Mouse (Mus musculus): ENCODE measurements at regions not wholly inside any gene's neighbourhood (a gene's known extent, or its start where the extent isn't known, plus 50 kb on each side); places are given as distances from the start of the nearest gene placed in this dataset.
A peak's percentile ranks its signal among the peaks of the same experiment; 100 is the strongest.

DNA sequence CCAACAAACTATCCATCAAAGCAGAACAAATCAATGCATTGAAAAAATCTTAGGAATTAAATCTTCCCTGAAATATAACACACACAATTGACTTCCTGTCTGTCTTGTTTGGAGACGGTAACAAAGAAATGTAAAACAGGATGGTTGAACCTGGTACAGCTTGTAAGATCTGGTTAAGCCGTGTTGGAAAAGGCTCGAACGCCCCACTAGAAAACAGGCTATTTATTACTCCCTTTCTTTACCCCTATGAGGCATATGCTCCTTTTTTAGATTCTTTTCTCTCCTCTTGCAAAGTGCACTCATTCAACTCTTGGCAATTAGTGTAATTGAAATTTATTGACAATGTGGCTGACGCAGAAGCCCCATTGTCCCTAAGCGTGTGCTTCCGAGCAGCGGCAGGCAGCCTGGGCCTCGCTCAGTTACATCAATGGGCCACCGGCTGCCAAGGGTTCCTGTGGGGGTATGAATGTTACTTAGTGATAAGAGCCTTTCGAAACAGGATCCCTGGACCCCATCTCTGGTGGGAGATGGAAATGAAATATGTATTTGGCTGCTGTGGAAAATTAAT, 297.2 kb upstream of the Adamts16 start:
- no peak for DNase-seq (ENCODE audit: low spot score)

DNA sequence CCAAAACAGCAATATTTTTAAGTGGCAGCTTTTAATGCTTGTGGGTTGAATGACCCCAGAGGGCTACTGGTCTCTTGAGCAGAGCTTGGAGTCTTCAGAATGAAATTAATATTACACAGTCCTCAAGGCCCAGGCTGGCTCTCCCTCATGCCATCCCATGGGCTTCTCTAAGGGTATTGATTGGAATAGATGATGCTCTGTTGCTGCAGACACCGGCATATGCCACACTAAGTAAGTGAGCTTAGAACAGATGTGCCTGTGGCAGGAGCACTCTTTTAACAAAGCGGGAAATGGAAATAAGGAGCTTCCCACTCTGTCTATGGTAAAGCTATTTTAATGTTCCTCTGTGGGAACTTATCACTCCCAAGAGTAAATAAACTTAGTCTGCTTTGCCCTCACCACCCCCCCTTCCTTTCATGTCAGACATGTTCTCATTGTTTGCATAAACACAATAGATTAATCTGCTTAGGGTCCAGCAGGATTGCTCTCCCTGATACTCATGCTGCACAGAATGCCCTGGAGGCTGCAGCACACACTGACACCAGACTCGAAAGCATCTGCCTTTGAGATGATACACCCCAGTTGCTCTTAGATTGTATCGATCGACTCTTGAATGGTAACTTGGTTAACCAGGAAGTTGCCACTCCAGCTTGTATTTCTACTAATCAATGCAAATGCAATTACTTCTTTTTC, 294.5 kb upstream of the Adamts16 start:
- DNase-seq (ENCODE audit: low spot score): no peak

DNA sequence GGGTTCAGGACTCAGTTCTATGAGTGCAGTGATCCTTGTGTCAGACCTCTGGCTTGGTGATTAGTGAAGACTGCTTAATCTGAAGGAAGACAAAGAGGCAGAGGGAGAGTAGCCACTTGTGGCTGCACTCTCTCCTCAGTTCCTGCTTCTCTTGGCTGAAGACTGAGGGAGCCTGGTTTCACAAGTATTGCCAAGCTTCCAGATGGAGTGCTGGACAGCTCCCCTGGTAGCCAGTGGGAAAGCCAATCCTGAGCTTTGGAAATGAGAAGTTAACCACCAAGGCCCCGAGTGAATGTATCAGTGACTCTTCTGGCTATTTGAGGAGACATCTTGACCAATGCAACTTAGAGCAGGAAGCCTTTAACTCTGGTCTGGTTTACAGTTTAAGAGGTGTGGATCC, 279.9 kb upstream of the Adamts16 start:
- DNase-seq (ENCODE audit: low spot score): no peak

DNA sequence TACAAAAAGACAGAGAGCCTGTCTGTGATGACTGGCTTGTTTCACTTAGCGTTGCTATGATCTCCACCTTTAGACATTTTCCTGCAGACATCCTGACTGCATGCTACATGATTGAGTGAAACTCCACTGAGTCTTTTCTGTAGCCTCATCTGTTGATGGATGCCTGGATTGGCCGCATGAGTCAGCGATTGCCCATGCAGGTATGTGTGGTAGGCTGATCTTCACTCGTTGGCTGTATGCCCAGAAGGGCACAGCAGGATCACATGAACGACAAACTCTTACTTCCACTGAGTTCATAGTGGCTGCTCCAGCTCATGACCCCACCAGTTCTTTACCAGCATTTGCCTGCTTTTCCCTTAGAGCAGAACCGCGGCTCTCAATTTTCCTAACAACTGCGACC, 266.6 kb upstream of the Adamts16 start:
- no peak for DNase-seq (ENCODE audit: low spot score)

DNA sequence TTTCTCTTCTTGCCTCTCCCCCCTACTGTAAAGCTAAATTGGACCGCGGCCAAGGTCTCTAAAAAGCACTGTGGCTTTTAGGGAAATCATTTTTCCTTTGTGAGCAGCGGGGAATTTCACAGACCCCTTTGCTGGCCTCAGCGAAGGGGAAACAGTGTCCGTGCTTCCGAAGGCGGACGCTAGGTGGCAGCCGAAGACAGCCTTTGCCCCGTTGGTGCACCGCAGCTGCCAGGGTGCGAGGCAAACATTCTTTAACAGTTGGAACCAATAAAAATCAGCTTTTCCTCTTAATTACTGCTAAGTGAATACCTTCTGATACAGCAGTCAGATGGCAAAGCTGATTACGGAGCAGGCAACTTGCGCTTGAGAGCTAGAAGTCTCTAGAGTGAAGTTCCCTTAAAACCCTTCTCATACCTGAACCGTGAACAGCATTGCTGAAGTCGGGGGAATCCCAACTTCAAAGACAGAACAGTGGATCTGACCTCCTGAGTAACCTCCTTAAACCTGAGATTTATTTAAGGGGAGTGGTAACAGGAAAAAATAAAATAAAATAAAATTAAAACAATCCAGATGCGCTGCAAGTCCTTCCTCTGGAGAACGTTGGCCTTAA, 263.7 kb upstream of the Adamts16 start:
- peak; percentile 18 for DNase-seq (ENCODE audit: low spot score)

DNA sequence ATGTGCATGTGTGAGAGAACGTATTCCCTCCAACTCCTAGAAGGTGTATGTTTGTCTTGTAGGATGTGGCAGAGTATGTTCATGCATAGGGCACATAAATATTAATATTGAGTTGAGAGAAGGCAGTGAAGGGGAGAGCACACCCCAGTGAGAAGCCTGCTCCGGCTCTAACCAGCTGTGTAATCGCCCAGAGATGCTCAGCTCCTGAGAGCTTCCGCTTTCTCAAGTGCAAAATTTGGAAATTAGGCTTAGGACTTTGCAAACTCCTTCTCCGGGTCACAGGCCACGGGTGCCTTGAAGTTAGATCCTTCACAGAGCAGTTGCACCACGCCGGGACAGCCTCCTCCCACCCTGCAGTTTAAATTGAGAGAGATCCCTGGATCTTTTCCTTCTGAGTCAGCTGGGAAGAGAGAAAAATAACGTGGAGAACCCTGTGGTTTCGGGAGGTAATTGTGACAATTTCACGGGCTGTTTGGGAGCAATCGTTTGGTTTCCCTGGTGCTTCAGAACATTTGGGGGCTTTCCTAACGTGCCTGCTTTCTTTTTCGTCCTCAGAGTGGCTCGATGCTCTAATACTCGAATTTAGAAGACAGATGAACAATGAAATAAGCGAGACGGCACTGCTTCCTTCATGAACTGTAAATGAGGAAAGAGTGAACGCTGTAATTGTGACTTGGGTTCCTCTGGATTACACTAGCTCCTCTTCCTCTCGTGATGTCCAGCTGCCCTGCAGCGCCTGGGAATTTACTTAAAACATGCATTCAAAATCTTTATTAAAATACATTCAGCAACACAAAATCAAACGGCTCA, 263.0 kb upstream of the Adamts16 start:
- DNase-seq (ENCODE audit: low spot score): no peak

DNA sequence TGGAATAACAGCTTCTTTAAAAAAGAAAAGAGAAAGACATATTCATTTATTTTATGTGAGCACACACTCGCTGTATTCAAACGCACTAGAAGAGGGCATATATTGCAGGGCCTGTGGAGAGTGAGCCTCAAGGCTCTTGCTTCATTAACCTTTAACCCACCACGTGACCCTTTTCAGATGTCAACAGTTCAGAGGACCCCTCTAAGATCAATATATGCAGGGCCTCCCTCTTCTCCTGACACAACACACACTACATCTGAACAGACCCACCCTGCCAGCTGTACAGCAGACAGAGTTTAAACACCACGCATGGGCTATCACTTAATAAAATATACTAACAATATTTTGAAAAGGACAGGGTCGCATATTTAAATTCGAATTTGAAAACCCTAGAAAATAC, 242.7 kb upstream of the Adamts16 start:
- DNase-seq (ENCODE audit: low spot score): no peak

DNA sequence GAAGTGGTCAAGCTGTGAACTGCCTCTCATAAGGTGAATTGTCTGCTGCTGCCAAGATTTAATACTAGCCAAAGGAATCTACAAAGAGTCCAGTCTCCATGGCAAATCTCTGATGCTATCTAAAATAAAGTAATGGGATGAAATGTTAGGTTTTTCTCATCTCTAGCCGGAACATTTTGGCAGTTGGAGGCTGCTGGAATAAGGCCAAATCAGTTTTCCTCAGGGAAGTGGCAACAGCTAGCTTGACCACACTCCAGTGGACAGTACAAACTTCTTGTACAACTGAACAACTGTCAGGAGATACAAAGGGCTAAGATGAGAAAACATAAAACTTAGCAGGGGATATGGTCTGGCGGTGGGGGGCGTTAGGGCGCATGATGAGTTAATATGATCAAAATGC, 234.3 kb upstream of the Adamts16 start:
- no peak for DNase-seq (ENCODE audit: low spot score)

DNA sequence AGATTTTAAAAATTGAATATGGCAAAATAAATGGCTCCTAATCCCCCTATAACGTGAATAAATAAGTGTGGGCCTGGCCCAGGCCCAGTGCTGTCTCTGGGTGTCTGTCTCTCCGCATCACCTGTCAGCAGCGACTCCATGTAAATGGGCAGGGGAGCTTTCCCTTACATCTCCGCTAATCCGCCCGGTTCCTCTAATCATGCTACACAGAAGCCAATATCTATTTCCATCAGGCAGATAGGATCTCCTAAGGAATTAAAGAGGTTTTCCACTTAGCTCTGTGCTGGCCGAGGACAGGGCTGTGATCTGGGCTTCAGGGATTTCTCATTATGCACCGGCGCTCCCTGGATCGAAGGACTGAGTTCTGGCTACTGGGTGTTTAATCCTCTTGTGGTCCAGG, 232.4 kb upstream of the Adamts16 start:
- DNase-seq (ENCODE audit: low spot score): no peak

DNA sequence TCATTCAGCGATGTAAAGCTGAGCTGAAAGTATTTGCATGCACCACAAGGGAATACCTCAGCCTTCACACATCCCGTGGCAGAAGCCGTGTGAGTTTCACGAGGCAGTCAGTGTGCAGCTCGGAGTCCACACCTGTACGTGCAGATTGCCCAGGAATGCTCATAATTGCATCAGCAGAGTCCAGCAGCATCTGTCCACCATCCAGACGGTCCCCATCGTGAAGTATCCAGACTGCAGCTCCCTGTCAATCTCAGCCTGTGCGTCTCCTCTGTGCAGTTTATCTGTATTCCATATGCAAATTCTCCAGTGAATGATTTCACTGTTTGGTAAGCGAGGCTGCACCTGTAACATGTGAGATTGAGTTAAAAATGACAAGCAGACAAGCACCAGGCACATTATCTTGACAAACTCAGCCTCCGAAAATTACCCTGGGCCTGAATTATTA, 227.2 kb upstream of the Adamts16 start:
- no peak for DNase-seq (ENCODE audit: low spot score)

DNA sequence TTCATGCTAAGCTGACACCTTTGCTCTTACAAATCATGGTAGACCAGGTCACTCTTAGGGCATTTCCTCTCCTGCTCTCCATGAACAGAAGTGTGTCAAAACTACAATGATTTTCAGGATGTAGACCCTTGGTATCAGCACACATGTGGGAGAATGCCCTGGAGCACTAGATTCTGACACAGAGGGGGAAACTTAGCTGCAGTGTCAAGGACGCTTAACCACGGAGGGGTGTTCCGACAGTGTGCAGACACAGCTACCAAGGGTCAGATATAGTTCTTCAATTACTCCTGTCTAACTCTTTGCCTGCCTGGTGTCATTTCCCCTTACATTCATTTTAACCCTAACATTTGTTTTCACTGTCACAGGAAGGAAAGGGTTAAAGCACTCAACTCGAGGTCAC, 226.4 kb upstream of the Adamts16 start:
- DNase-seq (ENCODE audit: low spot score): no peak

DNA sequence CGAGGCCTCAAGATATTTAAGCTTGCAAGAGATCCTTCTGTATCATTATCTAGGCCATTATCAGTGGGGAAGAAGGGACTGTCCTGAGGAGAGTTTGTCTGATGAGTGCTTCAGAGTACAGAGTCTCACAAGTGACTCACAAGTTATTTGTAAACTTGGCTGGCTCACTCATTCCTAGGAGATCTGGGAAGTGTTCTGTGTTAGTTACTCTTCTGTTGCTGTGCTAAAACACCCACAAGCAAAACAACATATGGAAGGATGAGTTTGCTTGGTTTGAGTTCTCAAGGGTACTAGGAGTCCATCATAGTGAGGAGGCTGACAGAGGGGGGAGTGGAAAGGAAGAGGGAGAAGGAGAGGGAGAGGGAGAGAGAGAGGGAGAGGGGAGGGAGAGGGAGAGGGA, 224.0 kb upstream of the Adamts16 start:
- no peak for DNase-seq (ENCODE audit: low spot score)

DNA sequence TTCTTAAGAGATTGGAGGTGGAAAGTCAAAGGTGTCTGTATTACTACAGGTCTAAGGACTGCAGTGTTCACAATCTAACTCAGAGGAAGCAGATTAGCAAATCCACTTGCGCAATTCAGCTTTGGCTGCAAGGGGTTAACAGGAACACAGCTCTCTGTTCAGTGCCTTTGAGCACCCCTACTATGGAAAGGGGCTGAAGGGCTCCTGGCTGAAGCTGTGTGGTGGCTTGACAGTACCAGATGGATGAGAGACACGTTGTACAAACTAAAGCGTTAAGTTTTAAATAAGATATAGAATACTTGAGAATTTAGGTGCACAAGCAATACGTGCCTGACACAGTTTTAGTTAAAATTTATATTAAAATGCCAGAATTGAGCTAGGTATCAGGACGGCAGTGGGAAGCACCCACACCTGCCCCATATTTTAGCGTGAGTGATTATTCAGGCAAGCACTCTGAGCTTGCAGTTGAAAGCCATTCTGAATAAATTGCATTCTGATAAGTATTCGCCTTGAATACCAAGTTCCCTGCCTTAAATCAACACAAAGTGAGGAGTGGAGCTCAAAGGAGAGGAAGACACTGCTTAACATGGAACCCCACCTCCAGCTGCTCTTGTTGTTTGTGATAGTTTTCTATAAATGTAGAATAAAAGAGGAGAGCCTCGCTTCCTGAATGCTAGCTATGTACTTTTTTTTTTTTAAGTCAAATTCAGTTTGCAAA, 223.1 kb upstream of the Adamts16 start:
- DNase-seq (ENCODE audit: low spot score): no peak

DNA sequence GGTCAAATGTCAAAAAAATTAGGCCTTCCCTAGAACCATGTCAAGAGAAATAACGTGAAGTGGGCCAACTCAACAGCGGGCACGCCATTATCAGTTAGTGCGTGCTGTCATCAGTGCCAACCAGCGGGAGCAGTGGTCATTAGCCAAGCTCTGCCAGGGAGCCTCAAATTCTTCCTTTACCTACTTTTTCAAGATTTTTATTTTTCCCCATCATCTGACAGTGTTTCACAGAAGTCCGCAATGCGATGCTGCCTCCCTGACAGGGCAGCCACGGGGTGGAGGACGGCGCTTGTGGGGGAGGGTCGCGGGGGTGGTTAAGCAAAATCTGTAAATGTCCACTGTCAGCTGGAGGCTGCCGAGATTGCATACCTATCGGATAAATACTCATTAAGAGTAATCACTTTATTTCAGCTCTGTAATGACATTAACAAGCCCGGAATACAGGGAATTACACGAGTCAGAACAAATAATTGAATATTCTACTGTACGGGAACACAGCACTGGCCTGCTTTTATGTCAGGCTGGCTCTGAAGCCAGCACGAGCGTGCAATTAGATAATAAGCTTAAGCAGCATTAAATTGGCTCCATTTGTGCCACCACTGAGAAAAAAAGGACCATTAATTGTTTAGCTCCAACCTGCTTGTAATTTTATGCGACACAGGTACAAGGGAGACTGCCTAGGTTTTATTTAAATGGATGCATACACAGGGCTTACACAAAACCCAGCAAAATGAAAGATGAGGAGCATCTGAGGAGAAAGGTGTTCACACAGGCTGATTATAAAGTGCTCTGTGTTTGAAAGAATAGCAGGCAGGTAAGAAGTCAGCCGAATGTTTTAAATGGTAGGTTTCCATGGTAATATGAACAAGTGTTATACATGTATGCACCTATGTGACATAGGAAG, 212.0 kb upstream of the Adamts16 start:
- DNase-seq (ENCODE audit: low spot score): no peak

DNA sequence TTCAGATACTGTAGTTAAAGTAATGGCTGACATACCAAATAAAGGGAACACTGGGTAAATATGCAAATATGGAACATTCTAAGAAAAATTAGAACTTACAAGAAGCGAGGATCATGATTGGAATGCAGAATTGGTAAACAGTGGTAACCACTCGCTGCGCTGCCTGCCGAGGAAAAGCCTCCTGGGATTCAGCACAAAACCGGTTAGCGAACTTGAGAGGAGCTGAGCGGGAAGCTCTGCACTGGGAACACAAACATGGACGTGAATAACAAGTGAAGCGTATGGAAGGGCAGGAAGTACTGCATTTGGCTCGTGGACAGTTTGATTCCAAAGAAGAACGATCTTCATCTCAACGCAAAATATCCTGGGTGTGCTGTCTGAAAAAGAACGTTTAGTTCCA, 209.0 kb upstream of the Adamts16 start:
- no peak for DNase-seq (ENCODE audit: low spot score)

DNA sequence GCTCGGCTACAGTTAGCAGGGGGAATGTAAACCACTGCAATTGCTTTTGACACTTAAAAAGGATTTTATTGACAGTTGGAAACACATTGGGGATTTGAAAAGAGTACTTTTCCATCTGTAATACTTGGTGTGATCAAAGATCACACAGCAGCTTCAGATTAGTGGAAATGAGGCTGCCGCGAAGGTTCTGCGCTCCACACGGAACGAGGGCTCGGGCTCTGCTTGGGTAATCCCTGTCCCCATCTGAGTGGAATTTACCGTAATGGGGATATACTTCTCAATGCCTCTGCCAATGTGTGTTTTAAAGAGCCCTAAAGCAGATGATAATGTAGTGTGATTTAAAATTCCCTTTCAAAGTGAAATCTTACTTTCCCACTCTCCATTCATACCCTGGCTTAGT, 194.4 kb upstream of the Adamts16 start:
- no peak for DNase-seq (ENCODE audit: low spot score)

DNA sequence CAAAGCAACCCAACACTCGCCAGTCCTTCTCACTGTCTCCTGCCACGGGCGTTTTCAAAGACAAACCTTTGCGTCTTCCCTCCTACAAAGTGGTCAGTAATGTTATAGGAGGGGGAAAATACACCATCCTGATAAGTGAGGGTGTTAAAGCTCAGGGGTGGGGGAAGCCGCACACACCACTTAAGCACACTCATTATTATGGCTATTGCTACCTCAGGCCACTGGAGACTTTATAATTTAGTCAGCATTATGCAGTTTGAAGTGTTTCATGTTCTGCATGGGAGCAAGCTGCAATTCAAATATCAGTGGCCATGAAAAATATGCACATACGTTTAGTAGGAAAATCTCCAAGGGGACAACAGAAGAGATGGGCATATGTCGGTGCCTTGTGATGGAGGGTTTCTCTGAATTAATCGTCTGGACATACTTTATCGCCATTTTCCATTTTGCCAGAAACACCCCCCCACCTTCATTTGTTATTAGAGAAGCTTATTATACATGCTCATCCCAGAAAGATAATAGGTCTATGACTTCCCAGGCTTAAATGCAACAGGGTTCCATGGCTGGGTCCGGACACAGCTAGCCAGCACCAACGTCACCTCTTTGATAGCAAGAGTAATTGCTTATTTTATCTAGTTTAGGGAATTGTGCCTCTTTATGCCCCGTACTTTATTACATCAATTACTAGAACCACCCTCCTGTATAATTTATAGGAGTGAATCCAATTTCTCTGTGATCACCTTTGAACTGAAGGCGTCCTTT, 193.5 kb upstream of the Adamts16 start:
- DNase-seq (ENCODE audit: low spot score): no peak

DNA sequence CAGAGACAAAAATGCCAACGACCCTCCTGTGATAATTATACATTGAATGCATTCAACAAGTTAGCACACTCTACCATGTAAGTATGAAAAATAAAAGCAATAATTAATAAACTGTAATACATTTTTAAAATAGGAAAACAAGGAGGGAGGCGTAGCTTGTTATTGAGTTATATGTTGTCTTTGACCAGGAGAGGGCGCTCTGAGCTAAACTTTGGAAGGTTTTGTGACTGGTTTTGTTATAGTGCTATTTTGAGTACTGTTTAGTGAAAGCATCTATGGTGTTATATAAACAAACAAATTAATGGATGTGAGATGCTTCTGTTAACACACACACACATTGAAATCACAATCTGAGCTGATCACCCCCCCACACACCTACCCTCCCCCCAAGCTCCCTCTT, 166.6 kb upstream of the Adamts16 start:
- DNase-seq (ENCODE audit: low spot score): no peak

DNA sequence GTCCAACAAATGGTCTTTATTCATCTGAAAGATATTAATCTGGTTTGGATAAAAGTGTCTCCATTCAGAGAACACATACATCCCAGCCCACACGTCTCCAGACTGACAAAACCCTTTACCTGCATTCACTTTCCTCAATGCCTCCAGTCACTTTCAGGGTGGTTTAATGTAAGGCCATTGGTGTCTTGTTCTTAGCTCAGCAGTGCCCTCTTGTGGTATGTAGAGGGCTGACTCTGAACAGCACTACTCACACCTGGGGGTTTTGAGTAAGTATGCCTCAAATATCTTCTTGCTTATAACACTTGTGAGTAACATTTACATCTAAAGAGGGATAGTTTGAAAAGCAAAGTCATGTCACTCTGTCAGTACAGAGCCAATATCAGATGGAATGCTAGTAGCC, 164.5 kb upstream of the Adamts16 start:
- DNase-seq (ENCODE audit: low spot score): peak; percentile 34

DNA sequence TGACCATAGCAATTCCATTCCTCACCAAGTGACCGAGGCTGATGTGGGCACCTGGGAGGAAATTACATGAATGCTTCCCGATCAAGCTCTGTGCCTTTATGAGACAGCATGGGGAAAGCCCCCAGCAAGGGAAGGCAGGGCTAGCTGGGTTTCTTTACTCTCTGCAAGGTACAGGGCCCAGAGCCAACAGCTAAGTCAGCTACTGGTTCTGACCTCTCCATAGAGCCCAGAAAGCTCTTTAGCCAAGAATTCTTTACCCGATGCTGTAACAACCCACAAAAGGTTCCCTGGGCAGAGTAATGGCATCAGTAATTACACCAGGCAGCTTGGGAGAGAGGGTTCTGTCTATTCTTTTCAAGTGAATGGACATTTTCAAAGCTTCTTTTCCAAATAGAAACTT, 161.9 kb upstream of the Adamts16 start:
- DNase-seq (ENCODE audit: low spot score): no peak
